Mouse (Mus musculus) limb, embryonic 14.5 days (tissue): Measurements from ENCODE around the gene Prkcq. TPM values are rescaled to one million over a fixed set of nuclear protein-coding genes. Genes with fewer than 3 reads are reported as not detected.

ENCODE experiments used
- ATAC-seq: fragments of 200-750 bp; cut with Nextera tagmentation; 2 replicates; pipeline ENCODE4 v1.8.0; 2017; ENCODE audit warnings: low read depth, moderate number of reproducible peaks, moderate TSS enrichment; ENCODE audit not compliant: low FRiP score
- DNase-seq: peaks from one replicate; pipeline ENCODE4 v3.0.0-alpha.2; 2015; ENCODE audit warnings: low spot score
- H3K27ac ChIP-seq: fragments of 300-500 bp; sonication (generic); replicated peaks from 2 replicates; pipeline ENCODE4 v1.5.1; 2014; ENCODE audit warnings: low read depth, mild to moderate bottlenecking, low read length, moderate library complexity, mixed read lengths
- H3K27me3 ChIP-seq: fragments of 300-500 bp; sonication (generic); 2 replicates; pipeline ENCODE4 v1.6.1; 2014; ENCODE audit warnings: low read length, mixed read lengths; ENCODE audit not compliant: control insufficient read depth, insufficient read depth
- H3K36me3 ChIP-seq: fragments of 300-500 bp; sonication (generic); 2 replicates; pipeline ENCODE4 v1.6.1; 2014; ENCODE audit warnings: mild to moderate bottlenecking, low read length, moderate library complexity, mixed read lengths; ENCODE audit not compliant: control insufficient read depth, insufficient read depth
- H3K4me1 ChIP-seq: fragments of 300-500 bp; sonication (generic); 2 replicates; pipeline ENCODE4 v1.6.1; 2014; ENCODE audit warnings: antibody characterized with exemption, low read length, mixed read lengths; ENCODE audit not compliant: control insufficient read depth, insufficient read depth
- H3K4me2 ChIP-seq: fragments of 300-500 bp; sonication (generic); replicated peaks from 2 replicates; pipeline ENCODE4 v1.6.1; 2014; ENCODE audit warnings: low read depth, mild to moderate bottlenecking, low read length, moderate library complexity; ENCODE audit not compliant: severe bottlenecking
- H3K4me3 ChIP-seq: fragments of 300-500 bp; sonication (generic); replicated peaks from 2 replicates; pipeline ENCODE4 v1.5.1; 2014; ENCODE audit warnings: low read length
- H3K9ac ChIP-seq: fragments of 300-500 bp; sonication (generic); 2 replicates; pipeline ENCODE4 v1.6.1; 2014; ENCODE audit warnings: mild to moderate bottlenecking, low read depth, low read length, moderate library complexity; ENCODE audit not compliant: severe bottlenecking
- H3K9me3 ChIP-seq: fragments of 300-500 bp; sonication (generic); 2 replicates; pipeline ENCODE4 v1.6.1; 2016; ENCODE audit warnings: low read length; ENCODE audit not compliant: control insufficient read depth
- POLR2A ChIP-seq: fragments of 200-500 bp; IDR thresholded peaks from 2 replicates; pipeline ENCODE4 v1.8.0; 2012; ENCODE audit warnings: inconsistent platforms, mild to moderate bottlenecking, moderate library complexity, borderline replicate concordance; ENCODE audit not compliant: insufficient read depth, insufficient read length; ENCODE audit errors: extremely low read depth
- WGBS: fragments of 180-500 bp; shearing (Covaris S2); extraction: QIAGEN DNeasy Blood & Tissue Kit; methylation state at CpG from one replicate; pipeline ENCODE4 v1.1.7; 2014; 5-methylcytosine and 5-hydroxymethylcytosine counted together
- polyA plus RNA-seq, 2 experiments: library from polyadenylated mRNA; depleted of rRNA in 1 of 2; stranded (reverse) in 1 of 2; unstranded in 1 of 2; fragments of >200 nt; fragmentation: Nextera tagmentation in 1 of 2; extraction: Ambion mirVana in 1 of 2; gene quantifications; 2 replicates each; pipeline versions ENCODE4 v1.2.1 to v1.2.3; 2012 to 2014

Prkcq gene
- polyA plus RNA-seq, 2 experiments, result 2.5 to 3.6 TPM

DNA sequence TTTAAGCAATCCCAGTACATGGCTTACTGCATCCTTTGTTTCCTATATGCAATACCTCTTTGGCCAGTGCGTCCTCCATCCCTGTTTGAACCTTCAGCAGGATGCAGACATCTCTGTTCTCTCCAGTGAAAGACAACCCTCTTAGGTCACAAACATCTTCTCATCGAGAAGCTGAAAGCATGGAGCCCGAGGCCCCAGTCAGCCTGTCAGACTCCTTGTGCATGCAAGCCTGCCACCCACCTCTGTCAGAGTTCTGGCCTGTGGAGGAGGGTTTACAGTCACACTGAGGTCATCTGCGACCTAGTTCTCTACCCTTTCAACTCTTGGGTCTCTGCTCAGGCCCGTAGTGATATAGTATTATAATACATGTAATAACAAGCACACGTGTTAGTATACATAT, 119.0 kb downstream of the Prkcq start:
- H3K27ac ChIP-seq, result no peak overlapping the region
- no peaks in the 10 kb centered on the region for H3K36me3 ChIP-seq
- no peaks in the 10 kb centered on the region for H3K27me3 ChIP-seq
- TF ChIP-seq POLR2A, result no peak
- H3K4me3 ChIP-seq, result no peak overlapping the region
- no peaks in the 10 kb centered on the region for H3K9me3 ChIP-seq
- ATAC-seq, result no peak
- WGBS, result 84% methylated on average over 6 of the region's 6 CpGs
- no peak overlapping the region for H3K4me2 ChIP-seq
- no peak for DNase-seq
- no peak overlapping the region for H3K9ac ChIP-seq
- H3K4me1 ChIP-seq, result no peaks in the 10 kb centered on the region

- no peaks in the 10 kb centered on the region for H3K27me3 ChIP-seq
- WGBS, result 69% methylated on average over 9 of the region's 9 CpGs
- no peak for ATAC-seq
- no peak overlapping the region for H3K9ac ChIP-seq
- H3K4me2 ChIP-seq, result no peak overlapping the region
- H3K4me1 ChIP-seq, result no peaks in the 10 kb centered on the region
- H3K36me3 ChIP-seq, result no peaks in the 10 kb centered on the region
- no peak for DNase-seq
- no peak for TF ChIP-seq POLR2A
- no peaks in the 10 kb centered on the region for H3K9me3 ChIP-seq
- no peak overlapping the region for H3K27ac ChIP-seq
- no peak overlapping the region for H3K4me3 ChIP-seq
Measured at GRCm38 (mm10) chr2:11291570-11292405, 119.9 kb downstream of the Prkcq start.

DNA sequence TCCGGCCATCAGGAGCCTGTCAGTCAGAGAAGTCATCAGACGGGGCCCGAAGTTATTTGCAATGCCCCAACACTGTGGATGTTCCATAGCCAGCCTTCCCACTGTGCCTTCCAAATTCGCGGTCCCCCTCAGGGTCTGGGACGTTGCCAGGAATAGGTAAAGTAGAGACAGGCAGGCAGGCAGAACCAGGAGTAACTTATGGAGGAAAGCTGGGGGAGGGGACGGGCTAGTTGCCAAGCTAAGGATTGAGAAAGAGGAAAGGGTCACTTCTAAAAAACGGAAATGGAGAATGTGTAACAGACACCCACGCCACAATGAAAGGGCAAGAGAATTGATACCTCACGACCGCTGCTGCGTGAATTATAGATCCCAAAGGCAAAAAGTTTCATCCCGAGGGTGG, 121.2 kb downstream of the Prkcq start:
- no peak for TF ChIP-seq POLR2A
- Histone ChIP-seq H3K9me3 (no peaks in the 10 kb centered on the region), H3K4me3 (no peak overlapping the region), H3K9ac (no peak overlapping the region), H3K4me1 (no peaks in the 10 kb centered on the region), H3K36me3 (no peaks in the 10 kb centered on the region), H3K27me3 (no peaks in the 10 kb centered on the region), H3K27ac (no peak overlapping the region), H3K4me2 (no peak overlapping the region)
- DNase-seq, result no peak
- 82% methylated on average over 13 of the region's 13 CpGs for WGBS
- ATAC-seq, result no peak

- H3K9me3 ChIP-seq, result no peaks in the 10 kb centered on the region
- H3K4me2 ChIP-seq, result no peak overlapping the region
- no peak for ATAC-seq
- WGBS, result 56% methylated on average over 5 of the region's 5 CpGs
- no peak overlapping the region for H3K9ac ChIP-seq
- TF ChIP-seq POLR2A, result no peak
- no peak overlapping the region for H3K27ac ChIP-seq
- no peaks in the 10 kb centered on the region for H3K36me3 ChIP-seq
- H3K4me3 ChIP-seq, result no peak overlapping the region
- no peak for DNase-seq
- H3K4me1 ChIP-seq, result no peaks in the 10 kb centered on the region
- H3K27me3 ChIP-seq, result no peaks in the 10 kb centered on the region
Measured at GRCm38 (mm10) chr2:11294643-11295191, 122.8 kb downstream of the Prkcq start.

DNA sequence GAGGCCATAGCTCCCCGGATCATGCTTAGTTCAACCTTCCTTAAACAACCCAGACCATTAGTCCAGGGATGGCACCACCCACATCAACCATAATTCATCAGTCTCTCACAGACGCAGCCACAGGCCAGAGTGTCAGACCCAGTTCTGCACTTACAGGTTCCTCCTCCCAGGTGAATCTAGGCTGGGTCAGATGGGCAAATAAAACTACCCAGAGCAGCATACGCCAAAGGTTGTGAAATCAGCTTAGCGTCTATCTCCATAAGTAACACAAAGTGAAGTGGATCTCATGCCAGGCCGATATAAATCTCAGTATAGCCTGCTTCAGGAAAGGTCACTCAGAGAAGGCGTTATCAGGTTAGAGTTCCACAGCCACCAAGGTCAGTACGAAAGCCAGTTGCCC, 126.9 kb downstream of the Prkcq start:
- 88% methylated on average over 7 of the region's 7 CpGs for WGBS

More for the DNA sequence above, 126.9 kb downstream of the Prkcq start:
- no peak for TF ChIP-seq POLR2A
- H3K27me3 ChIP-seq, result no peaks in the 10 kb centered on the region
- H3K4me1 ChIP-seq, result no peaks in the 10 kb centered on the region
- no peaks in the 10 kb centered on the region for H3K9me3 ChIP-seq
- H3K27ac ChIP-seq, result no peak overlapping the region
- ATAC-seq (no peak), DNase-seq (no peak)
- H3K9ac ChIP-seq, result no peak overlapping the region
- H3K4me3 ChIP-seq, result no peak overlapping the region
- no peaks in the 10 kb centered on the region for H3K36me3 ChIP-seq
- H3K4me2 ChIP-seq, result no peak overlapping the region
